Mouse (Mus musculus): ENCODE results near the gene Fam171a1. TPM values are rescaled to one million over a fixed set of nuclear protein-coding genes. Genes with fewer than 3 reads are reported as not detected.
"Not testable (repeated sequence)": the region's sequence is repeated elsewhere in the genome, so short reads cannot be mapped to it uniquely, and the experiment has no call there.

Fam171a1 gene
- total RNA-seq, 2 experiments from 2014 or later = 58.5 to 60.2 TPM

DNA sequence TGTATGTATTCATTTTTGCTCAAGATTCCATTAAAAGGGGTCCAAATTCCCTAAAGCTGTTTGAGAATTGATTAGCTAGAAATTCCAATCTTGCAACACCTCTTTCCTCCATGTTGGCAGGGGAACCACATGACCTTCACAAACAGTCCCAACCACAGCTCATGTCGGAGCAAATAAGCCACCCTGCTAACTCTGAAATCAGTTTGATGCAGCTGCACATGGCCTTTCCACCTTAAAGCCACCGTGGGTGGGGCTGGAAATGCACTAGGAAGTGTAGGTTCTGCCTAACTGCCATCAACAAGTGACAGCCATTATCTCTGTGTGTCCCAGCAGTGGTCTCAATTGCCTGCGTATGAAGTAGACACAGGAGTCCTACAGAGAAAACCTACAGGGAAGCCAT is 101.5 kb downstream of the Fam171a1 start:
- intact Hi-C loops (cut with DNase I) = no loop called here
- no peak for DNase-seq (ENCODE audit: extremely low spot score in 1 of 2, low spot score in 2 of 2)

- DNase-seq (ENCODE audit: extremely low spot score in 1 of 2, low spot score in 2 of 2) = no peak
- intact Hi-C loops (cut with DNase I) = no loop called here
Observed at GRCm38 (mm10) chr2:3216617-3217016, 102.6 kb downstream of the Fam171a1 start.

GRCm38 (mm10) chr2:3217577-3217976 is 103.6 kb downstream of the Fam171a1 start:
- DNase-seq (ENCODE audit: extremely low spot score in 1 of 2, low spot score in 2 of 2); intact Hi-C loops (cut with DNase I): not testable (repeated sequence)

DNA sequence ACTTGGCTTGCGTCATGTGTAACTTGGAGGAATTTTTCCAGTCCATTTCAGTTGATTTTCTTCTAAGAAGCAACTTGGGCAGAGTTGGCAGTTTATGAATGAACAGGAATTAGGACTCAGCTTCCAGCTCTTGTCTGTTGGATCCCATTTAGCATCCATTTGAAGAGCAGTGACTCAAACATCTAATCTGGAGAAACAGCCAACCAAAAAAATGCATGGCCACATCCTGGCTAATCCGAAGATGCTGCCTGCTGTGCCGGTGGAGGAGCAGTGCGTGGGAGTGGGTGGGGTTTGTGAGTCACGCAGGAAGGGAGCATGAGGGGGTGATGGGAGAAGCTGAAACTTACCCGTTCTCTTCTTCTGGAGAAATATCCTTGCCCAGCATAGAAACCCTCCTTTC is 104.2 kb downstream of the Fam171a1 start:
- peak; percentile 14 to 62 for DNase-seq (ENCODE audit: extremely low spot score in 1 of 2, low spot score in 2 of 2)
- intact Hi-C loops (cut with DNase I) = no loop called here

DNA sequence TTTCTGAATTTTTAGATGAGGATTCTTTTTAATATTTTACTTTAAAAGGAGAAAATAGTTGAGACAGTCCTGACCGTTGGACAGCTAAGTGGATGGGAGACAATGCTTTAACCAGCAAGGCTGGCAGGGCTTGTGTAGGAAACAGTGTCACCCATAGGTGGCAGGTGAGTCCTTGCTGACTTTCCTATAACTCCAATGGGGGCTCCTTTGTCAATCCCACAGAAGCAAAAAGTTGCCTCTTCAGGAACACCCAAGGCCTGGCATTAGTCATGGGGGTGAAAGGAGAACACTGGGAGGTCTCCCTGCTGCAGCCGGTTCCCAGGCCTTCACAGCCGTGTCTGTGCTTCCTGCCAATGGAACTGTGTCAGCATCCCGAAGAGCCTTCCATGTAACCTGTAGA is 114.5 kb downstream of the Fam171a1 start:
- DNase-seq (ENCODE audit: extremely low spot score in 1 of 2, low spot score in 2 of 2) = peak in 1 of 2 experiments; percentile 27
- intact Hi-C loops (cut with DNase I) = loop anchor here (2.0 kb wide), 1 partner anchor 110 kb away; no protein-coding TSS in a partner anchor

DNA sequence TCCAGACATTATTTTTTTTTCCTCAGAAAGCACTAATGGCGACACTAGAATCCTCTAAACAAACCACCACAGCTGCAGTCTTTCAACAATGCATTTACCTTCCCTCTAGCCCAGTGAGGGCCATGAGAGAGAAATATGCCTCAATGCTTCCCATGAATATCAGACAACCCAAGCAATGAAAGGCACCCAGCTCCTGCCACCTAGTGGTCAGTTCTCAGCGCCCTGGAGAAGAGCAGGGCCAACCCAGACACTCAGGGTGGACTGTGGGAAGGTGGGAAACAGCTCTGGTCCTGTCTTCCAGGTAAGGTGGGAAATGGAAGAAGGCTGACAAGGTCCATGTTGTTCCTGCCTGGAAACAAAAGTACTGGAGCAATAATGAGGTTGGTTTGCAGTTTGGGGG is 115.0 kb downstream of the Fam171a1 start:
- intact Hi-C loops (cut with DNase I) = loop anchor here (2.0 kb wide), 1 partner anchor 110 kb away; no protein-coding TSS in a partner anchor
- peak; percentile 38 to 65 for DNase-seq (ENCODE audit: extremely low spot score in 1 of 2, low spot score in 2 of 2)

GRCm38 (mm10) chr2:3239255-3239654 is 125.2 kb downstream of the Fam171a1 start:
- no peak for DNase-seq (ENCODE audit: extremely low spot score in 1 of 2, low spot score in 2 of 2)
- intact Hi-C loops (cut with DNase I) = no loop called here

- intact Hi-C loops (cut with DNase I) = no loop called here
- DNase-seq (ENCODE audit: extremely low spot score in 1 of 2, low spot score in 2 of 2) = no peak
Observed at GRCm38 (mm10) chr2:3244251-3244650, 130.2 kb downstream of the Fam171a1 start.

DNA sequence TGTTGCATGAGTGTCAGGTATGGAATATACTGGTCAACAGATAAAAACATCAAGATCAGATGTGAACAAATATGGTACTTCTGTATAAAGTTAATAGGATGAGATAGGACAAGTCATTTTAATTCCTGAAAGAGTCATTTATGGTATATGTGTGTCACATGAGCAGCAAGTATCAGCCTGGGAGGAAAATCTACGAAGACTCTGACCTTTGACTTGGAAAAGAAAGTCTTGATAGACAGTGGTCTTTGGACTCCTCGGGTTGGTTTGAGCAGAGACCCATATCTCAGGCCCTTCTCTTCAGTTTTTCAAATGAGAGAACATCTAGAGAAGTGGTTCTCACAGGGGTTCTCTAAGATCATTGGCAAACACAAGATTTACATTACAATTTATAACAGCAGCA is 137.3 kb downstream of the Fam171a1 start:
- no peak for DNase-seq (ENCODE audit: extremely low spot score in 1 of 2, low spot score in 2 of 2)
- intact Hi-C loops (cut with DNase I) = no loop called here

- intact Hi-C loops (cut with DNase I) = no loop called here
- DNase-seq (ENCODE audit: extremely low spot score in 1 of 2, low spot score in 2 of 2) = no peak
Observed at GRCm38 (mm10) chr2:3266466-3266865, 152.4 kb downstream of the Fam171a1 start.

DNA sequence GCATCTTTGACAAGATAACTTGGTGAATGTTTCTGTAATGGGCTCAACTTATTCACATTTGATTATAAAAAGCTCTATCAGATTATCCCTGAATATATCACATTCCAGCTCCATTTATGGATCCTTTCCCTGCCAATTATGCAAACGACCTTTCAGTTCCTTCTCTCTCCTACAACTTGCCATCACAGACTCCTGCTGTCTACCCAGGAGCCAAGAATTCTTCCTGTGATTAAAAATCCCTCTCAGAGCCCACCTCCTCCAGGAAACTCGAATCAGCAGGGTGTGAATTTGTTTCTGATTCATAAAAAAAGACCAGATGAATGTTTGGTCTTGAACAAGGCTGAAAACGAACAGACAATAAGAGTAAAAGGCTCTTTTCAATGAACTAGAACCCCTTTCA is 153.9 kb downstream of the Fam171a1 start:
- intact Hi-C loops (cut with DNase I) = no loop called here
- DNase-seq (ENCODE audit: extremely low spot score in 1 of 2, low spot score in 2 of 2) = no peak

DNA sequence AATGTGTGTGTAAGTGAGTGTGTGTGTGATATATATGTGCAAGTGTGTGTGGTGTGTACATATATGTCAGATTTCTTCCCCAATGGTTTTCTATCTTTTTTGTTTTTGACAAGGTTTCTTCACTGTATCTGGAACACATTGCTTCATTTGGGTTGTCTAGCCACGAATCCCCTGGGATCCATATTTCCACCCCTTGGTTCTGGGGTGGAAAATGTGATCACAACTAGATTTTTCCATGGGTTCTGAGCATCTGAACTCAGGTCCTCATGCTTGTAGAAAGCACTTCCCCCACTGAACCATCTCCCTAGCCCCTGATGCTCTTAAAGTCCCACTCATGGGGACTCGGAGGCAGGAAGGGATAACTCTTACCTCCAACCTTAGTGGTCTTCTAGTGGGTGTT is 159.3 kb downstream of the Fam171a1 start:
- no peak for DNase-seq (ENCODE audit: extremely low spot score in 1 of 2, low spot score in 2 of 2)
- intact Hi-C loops (cut with DNase I) = no loop called here

- intact Hi-C loops (cut with DNase I) = no loop called here
- no peak for DNase-seq (ENCODE audit: extremely low spot score in 1 of 2, low spot score in 2 of 2)
Observed at GRCm38 (mm10) chr2:3276106-3276505, 162.1 kb downstream of the Fam171a1 start.

Small RNAs within 50 kb of the gene (microRNA-seq; reads per million reads assigned to microRNA genes)
- gene Gm27306 = not detected

Other genes with a start within 250 kb of the Fam171a1 start
- gene Nmt2, start 170.0 kb downstream of the Fam171a1 start, total RNA-seq (2021) = 10 to 100 TPM; 77.6 to 85.1 TPM
- gene Rpp38, start 218.4 kb downstream of the Fam171a1 start, total RNA-seq (2021) = 1 to 10 TPM; 7.3 to 8.0 TPM
- gene Acbd7, start 221.9 kb downstream of the Fam171a1 start, total RNA-seq (2021) = 1 to 10 TPM; 1.7 to 1.9 TPM

Measured in left cerebral cortex, postnatal 10 days (tissue).